Comparison of ENCODE assay signal across 9 mouse cellular contexts in the genomic region with DNA sequence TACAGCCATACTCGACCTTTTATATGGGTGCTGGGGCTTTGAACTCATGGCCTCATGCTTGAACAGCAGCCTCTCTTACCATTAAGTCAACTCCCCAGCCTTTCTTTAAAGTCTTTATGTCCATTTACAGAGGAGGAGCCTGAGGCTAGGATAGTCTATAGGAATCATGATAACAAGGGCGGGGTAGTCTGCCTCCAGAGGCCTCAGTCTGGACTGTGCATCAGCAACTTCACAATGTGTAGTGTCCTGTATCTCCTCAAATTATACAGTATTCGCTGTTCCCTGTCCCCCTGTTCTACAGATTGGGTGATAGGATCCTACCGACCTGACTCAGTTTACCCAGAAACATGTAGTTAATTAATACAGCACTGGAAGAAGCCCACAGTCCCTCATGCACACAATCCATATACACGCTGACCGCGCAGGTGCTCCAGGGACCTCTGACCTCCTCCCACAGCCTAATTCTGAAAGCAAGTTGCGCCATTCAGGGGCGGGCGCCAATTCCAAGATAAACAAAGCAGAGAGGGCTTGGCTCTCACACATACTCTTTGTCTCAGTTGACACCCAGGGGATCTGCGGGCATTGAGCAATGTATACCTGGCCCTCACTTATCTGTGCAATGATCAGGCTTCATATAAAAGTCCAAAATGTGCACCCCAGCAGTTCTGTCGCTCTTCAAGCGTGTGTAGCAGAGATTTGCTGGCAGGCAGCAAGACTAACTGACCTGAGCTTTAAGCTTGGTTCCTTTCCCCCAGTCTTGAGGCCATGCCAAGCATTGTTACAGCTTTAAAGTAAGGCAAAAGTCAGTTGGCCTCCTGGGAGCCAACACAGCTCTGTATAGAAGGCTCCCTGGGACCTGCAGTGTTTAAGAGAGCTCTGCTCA.
DNase-seq lines count a peak whose midpoint lies in the region; ATAC-seq and TF ChIP-seq lines count a peak whose summit lies in the region.
"Had no signal": no experiment of that assay in that cellular context is flagged by ENCODE, and none has a peak within 500 bp of the region (broad histone marks: within the 10 kb centered on the region; RNA-seq: fewer than 3 reads in every experiment).

No protein-coding gene starts in this region.

- intact Hi-C loops in heart, postnatal 25 days (cut with DNase I): loop anchor here (5.0 kb wide), 2 partner anchors 92 to 147 kb away; no protein-coding TSS in a partner anchor
- intact Hi-C loops in left cerebral cortex, postnatal 4 days (cut with DNase I): no loop called here

- ATAC-seq in heart, embryonic 11.5 days (replicated peaks; ENCODE audit: insufficient number of reproducible peaks, low FRiP score, low TSS enrichment): no peak
- ATAC-seq in lung, postnatal 0 days: peak; percentile 37; the same call in 1 of the 2 replicates
- ATAC-seq in frontal cortex, adult (ENCODE audit: low TSS enrichment): no peak
- ATAC-seq in hindbrain, embryonic 16.5 days: no peak

- peaks cover 28% of the 10 kb centered on the region for H3K4me1 ChIP-seq in heart, embryonic 11.5 days (ENCODE audit: control insufficient read depth, insufficient read depth, low read length)
- H3K4me1 ChIP-seq in brown adipose tissue, adult 24 weeks (ENCODE audit: control insufficient read depth, insufficient read depth, insufficient read length, low read length): peaks cover 42% of the 10 kb centered on the region
- H3K4me1 ChIP-seq in lung, postnatal 0 days (ENCODE audit: insufficient read depth, low read depth, low read length): peaks cover 32% of the 10 kb centered on the region; the same call in 1 of the 2 replicates
- H3K4me1 ChIP-seq in hindbrain, embryonic 16.5 days (ENCODE audit: control insufficient read depth, insufficient read depth, low read depth, low read length): no peaks in the 10 kb centered on the region; the same call in 1 of the 2 replicates

- no peak overlapping the region for H3K27ac ChIP-seq in heart, embryonic 11.5 days (ENCODE audit: low read depth, low read length)
- H3K27ac ChIP-seq in brown adipose tissue, adult 24 weeks (replicated peaks; ENCODE audit: low read depth, low read length): peak overlapping the region; percentile 97
- peak overlapping the region; percentile 62; the same call in 1 of the 2 replicates for H3K27ac ChIP-seq in lung, postnatal 0 days (ENCODE audit: low read length)
- no peak overlapping the region for H3K27ac ChIP-seq in hindbrain, embryonic 16.5 days (ENCODE audit: low read depth, low read length)

- H3K36me3 ChIP-seq in heart, embryonic 11.5 days (ENCODE audit: control insufficient read depth, insufficient read depth, low read length): no peaks in the 10 kb centered on the region; the same call in 1 of the 2 replicates
- H3K36me3 ChIP-seq in lung, postnatal 0 days (ENCODE audit: insufficient read depth, low read length): no peaks in the 10 kb centered on the region; the same call in 1 of the 2 replicates
- no peaks in the 10 kb centered on the region; the same call in 1 of the 2 replicates for H3K36me3 ChIP-seq in hindbrain, embryonic 16.5 days (ENCODE audit: control insufficient read depth, insufficient read depth, low read length)

- no peaks in the 10 kb centered on the region for H3K9me3 ChIP-seq in heart, embryonic 11.5 days (replicated peaks; ENCODE audit: control insufficient read depth, low read length)
- H3K9me3 ChIP-seq in lung, postnatal 0 days (ENCODE audit: low read length): no peaks in the 10 kb centered on the region
- no peaks in the 10 kb centered on the region for H3K9me3 ChIP-seq in hindbrain, embryonic 16.5 days (ENCODE audit: control insufficient read depth, low read length)

- no peaks in the 10 kb centered on the region for H3K27me3 ChIP-seq in heart, embryonic 11.5 days (ENCODE audit: control insufficient read depth, insufficient read depth, low read length)
- no peaks in the 10 kb centered on the region for H3K27me3 ChIP-seq in lung, postnatal 0 days (replicated peaks; ENCODE audit: insufficient read depth, low read length)
- H3K27me3 ChIP-seq in hindbrain, embryonic 16.5 days (replicated peaks; ENCODE audit: control insufficient read depth, insufficient read depth, low read length): no peaks in the 10 kb centered on the region

- H3K9ac ChIP-seq in heart, embryonic 11.5 days (ENCODE audit: low read depth, low read length): no peak overlapping the region
- no peak overlapping the region for H3K9ac ChIP-seq in lung, postnatal 0 days (replicated peaks; ENCODE audit: low read depth)
- H3K9ac ChIP-seq in hindbrain, embryonic 16.5 days (ENCODE audit: low read depth, low read length): no peak overlapping the region

- H3K4me3 ChIP-seq in heart, embryonic 11.5 days (ENCODE audit: low read depth, low read length): no peak overlapping the region
- peak overlapping the region; percentile 49 for H3K4me3 ChIP-seq in brown adipose tissue, adult 24 weeks (ENCODE audit: insufficient read depth, low read depth, low read length)
- no peak overlapping the region for H3K4me3 ChIP-seq in lung, postnatal 0 days (ENCODE audit: low read depth, low read length)
- no peak overlapping the region for H3K4me3 ChIP-seq in hindbrain, embryonic 16.5 days (ENCODE audit: low read length)

- TF ChIP-seq CTCF in lung, postnatal 0 days (IDR thresholded peaks at IDR 0.05): no peak

- TF ChIP-seq EP300 in lung, postnatal 0 days (IDR thresholded peaks at IDR 0.05): peak; percentile 53; the same call in 1 of the 2 replicates

- peak; percentile 98 for DNase-seq in heart, adult 11 months
- peak; percentile 61 for DNase-seq in heart, postnatal 25 days (ENCODE audit: low spot score)
- DNase-seq in lung, postnatal 0 days (ENCODE audit: low spot score): peak; percentile 63
- no peak for DNase-seq in left cerebral cortex, postnatal 4 days
- DNase-seq: cerebellum, postnatal 25 days had no signal

- no peak overlapping the region for H3K4me2 ChIP-seq in heart, embryonic 11.5 days
- no peak overlapping the region for H3K4me2 ChIP-seq in lung, postnatal 0 days (replicated peaks; ENCODE audit: low read depth, low read length)
- no peak overlapping the region for H3K4me2 ChIP-seq in hindbrain, embryonic 16.5 days (ENCODE audit: low read length)

- 76% methylated on average over 13 of the region's 13 CpGs for WGBS in heart, embryonic 11.5 days (ENCODE audit: insufficient replicate concordance)
- WGBS in lung, postnatal 0 days: 49% methylated on average over 13 of the region's 13 CpGs
- 88% methylated on average over 13 of the region's 13 CpGs for WGBS in hindbrain, embryonic 16.5 days

Comparison
In these comparisons a context has a peak if more than half of its experiments do, and no peak if none do; other contexts are left out.
1. H3K27ac ChIP-seq: peak in brown adipose tissue, adult 24 weeks (single experiment) and lung, postnatal 0 days (single experiment); none in heart, embryonic 11.5 days (single experiment) and hindbrain, embryonic 16.5 days (single experiment).